Mouse (Mus musculus): ENCODE results near the gene Ptges3. TPM values are rescaled to one million over a fixed set of nuclear protein-coding genes. Genes with fewer than 3 reads are reported as not detected.
A peak's percentile ranks its signal among the peaks of the same experiment; 100 is the strongest.
"Not testable (repeated sequence)": the region's sequence is repeated elsewhere in the genome, so short reads cannot be mapped to it uniquely, and the experiment has no call there.

The Ptges3 gene
- polyA plus RNA-seq (2017; shearing (Covaris generic)): 100 to 1,000 TPM; 234 to 353 TPM

DNA sequence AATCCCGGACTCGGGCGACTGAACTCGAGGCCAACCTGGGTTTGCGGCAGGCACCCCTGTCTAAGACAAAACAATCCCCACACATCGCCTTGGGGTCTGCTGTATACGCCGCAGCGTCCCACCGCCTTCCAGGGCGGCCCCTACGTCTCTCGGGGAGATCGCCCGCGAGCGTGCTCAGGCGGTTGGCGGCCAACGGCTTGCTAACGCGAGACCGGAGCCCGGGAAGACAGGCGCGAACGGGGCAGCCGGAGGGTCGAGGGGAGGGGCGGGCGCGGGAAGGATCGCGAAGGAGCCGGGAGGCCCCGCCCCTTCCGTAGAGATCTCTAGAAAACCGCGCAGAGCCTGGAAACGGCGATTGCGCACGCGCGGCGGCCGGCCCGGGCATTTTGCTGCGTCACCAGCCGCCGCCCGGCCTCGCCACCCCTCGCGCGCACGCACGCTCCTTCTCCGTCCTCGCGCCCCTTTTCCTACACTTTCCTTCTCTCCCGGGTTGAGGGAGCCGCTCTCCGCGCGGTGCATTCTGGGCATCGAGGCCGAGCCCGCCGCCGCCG lies at the start of gene Ptges3:
TSS of gene Ptges3 (plus strand) at position 354 of the 551 bp plus-strand sequence.
- ATAC-seq: peak; percentile 82

DNA sequence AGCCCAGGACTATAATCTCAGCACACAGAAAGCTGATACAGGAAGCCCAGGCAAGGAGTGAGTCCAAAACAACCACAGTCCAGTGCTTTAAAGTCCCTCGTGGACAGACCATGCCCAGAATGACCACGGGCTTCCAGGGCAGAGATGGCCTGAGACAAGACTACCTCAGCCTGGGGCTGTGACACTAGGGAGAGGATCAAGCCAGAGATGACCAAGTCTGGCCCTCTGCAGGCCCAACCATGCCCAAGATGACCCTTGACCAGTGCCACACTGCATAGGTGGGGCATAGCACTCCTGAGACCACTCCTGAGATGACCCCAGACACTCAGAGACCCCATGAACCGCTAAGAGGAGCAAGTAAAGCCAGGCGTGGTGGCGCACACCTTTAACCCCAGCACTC lies 49.0 kb upstream of the Ptges3 start:
- ATAC-seq: no peak

- peak; percentile 99 for ATAC-seq
Measured at GRCm38 (mm10) chr10:128015068-128015934, 43.5 kb upstream of the Ptges3 start, which contains the start of gene Prim1. TSS of gene Prim1 (plus strand) at chr10:128015168.

DNA sequence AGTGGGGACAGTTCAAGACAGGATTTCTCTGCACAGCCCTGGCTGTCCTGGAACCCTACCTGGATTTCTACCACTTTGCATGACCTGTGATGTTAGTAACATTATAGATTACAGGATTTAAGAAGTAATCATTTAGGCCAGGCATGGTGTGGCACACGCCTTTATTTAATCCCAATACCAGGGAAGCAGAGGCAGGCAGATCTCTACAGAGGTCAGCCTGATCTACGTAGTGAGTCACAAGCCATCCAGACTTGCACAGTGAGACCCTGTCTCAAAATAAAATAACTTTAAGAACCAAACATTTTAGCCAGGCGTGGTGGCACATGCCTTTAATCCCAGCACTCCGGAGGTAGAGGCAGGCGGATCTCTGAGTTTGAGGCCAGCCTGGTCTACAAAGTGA lies 36.6 kb upstream of the Ptges3 start:
- no peak for ATAC-seq

GRCm38 (mm10) chr10:128023496-128023895 lies 35.3 kb upstream of the Ptges3 start:
- ATAC-seq: no peak

- no peak for ATAC-seq
Measured at GRCm38 (mm10) chr10:128029931-128030330, 28.8 kb upstream of the Ptges3 start.

DNA sequence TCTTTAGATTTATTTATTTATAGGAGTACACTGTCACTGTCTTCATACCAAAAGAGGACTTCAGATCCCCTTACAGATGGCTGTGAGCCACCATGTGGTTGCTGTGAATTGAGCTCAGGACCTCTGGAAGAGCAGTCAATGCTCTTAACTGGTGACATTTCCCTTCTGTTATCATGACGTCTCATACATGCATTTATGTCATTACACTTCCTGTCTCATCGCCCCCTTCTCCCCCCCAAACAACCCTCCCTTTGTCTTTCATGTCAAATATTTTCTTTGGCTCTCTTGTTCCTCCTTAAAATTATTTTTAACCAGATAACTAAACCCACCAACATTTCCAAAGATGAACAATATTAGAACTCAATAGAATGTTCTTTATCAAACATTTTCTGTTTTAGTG lies 27.9 kb upstream of the Ptges3 start:
- no peak for ATAC-seq

- ATAC-seq: no peak
Measured at GRCm38 (mm10) chr10:128036746-128037425, 21.9 kb upstream of the Ptges3 start.

- ATAC-seq: no peak
Measured at GRCm38 (mm10) chr10:128037921-128038320, 20.8 kb upstream of the Ptges3 start.

- ATAC-seq: no peak
Measured at GRCm38 (mm10) chr10:128039167-128039566, 19.6 kb upstream of the Ptges3 start.

- ATAC-seq: no peak
Measured at GRCm38 (mm10) chr10:128039858-128040257, 18.9 kb upstream of the Ptges3 start.

GRCm38 (mm10) chr10:128040293-128040692 lies 18.5 kb upstream of the Ptges3 start:
- ATAC-seq: no peak

DNA sequence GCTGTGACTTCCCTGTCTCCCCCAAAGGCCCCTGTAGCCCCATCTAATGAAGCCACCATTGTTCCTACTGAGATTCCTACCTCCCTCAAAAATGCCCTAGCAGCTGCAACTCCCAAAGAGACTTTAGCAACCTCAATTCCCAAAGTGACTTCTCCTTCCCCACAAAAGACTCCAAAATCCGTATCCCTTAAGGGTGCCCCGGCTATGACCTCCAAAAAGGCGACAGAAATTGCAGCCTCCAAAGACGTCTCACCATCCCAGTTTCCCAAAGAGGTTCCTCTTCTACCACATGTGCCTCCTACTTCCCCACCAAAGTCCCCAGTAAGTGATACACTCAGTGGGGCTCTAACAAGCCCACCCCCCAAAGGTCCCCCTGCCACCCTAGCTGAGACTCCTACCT lies 17.1 kb upstream of the Ptges3 start:
- ATAC-seq: no peak

GRCm38 (mm10) chr10:128042466-128042865 lies 16.3 kb upstream of the Ptges3 start:
- no peak for ATAC-seq

GRCm38 (mm10) chr10:128043041-128043835 lies 15.5 kb upstream of the Ptges3 start:
- no peak for ATAC-seq

- ATAC-seq: no peak
Measured at GRCm38 (mm10) chr10:128048157-128048556, 10.6 kb upstream of the Ptges3 start.

- ATAC-seq: no peak
Measured at GRCm38 (mm10) chr10:128049741-128050140, 9.0 kb upstream of the Ptges3 start.

- no peak for ATAC-seq
Measured at GRCm38 (mm10) chr10:128050355-128050754, 8.4 kb upstream of the Ptges3 start.

- ATAC-seq: no peak
Measured at GRCm38 (mm10) chr10:128051589-128051988, 7.2 kb upstream of the Ptges3 start.

DNA sequence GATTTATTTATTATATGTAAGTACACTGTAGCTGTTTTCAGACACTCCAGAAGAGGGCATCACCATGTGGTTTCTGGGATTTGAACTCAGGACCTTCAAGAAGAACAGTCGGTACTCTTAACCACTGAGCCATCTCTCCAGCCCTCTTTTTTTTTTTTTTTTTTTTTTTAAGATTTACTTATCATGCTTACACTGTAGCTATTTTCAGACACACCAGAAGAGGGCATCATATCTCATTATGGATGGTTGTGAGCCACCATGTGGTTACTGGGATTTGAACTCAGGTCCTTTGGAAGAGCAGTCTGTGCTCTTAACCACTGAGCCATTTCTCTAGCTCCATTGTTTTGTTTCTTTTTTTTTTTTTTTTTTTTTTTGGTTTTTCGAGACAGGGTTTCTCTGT lies 6.6 kb upstream of the Ptges3 start:
- ATAC-seq: not testable (repeated sequence)

DNA sequence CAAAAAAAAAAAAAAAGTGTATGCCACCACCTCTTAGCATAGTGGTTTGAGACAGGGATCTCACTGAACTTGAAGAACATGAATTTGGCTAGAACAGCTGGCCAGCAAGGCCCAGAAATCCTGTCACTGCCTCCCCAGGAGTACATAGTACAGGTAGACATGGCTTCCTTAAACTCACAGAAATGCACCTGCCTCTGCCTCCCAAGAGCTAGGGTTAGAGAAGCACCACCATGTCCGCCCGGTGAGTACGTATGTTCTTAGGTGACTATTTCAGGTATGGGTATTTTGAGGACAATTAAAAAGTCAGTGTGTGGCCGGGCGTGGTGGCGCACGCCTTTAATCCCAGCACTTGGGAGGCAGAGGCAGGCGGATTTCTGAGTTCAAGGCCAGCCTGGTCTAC lies 5.8 kb upstream of the Ptges3 start:
- ATAC-seq: no peak

GRCm38 (mm10) chr10:128058184-128058583 lies 570 bp upstream of the Ptges3 start:
- ATAC-seq: no peak
